Mouse (Mus musculus) kidney, adult 2 months (tissue): ENCODE measurements at regions not wholly inside any gene's neighbourhood (a gene's known extent, or its start where the extent isn't known, plus 50 kb on each side); places are given as distances from the start of the nearest gene placed in this dataset.

Source experiments
- DNase-seq: peaks from one replicate; pipeline ENCODE4 v3.0.0; 2021
- H3K27ac ChIP-seq: fragments of 200-500 bp; 2 replicates; pipeline ENCODE4 v1.5.1; 2012; ENCODE audit warnings: low read depth, low read length, control low read depth, inconsistent platforms; ENCODE audit not compliant: insufficient read depth
- H3K27me3 ChIP-seq: fragments of 200-500 bp; replicated peaks from 2 replicates; pipeline ENCODE4 v1.6.1; 2012; ENCODE audit warnings: mild to moderate bottlenecking, moderate library complexity, low read length, inconsistent platforms; ENCODE audit not compliant: control insufficient read depth, insufficient read depth
- H3K36me3 ChIP-seq: fragments of 200-500 bp; 2 replicates; pipeline ENCODE4 v1.6.1; 2012; ENCODE audit warnings: mild to moderate bottlenecking, moderate library complexity, low read length, inconsistent platforms; ENCODE audit not compliant: control insufficient read depth, insufficient read depth
- H3K4me1 ChIP-seq: fragments of 200-500 bp; 2 replicates; pipeline ENCODE4 v1.6.1; 2011; ENCODE audit warnings: low read length; ENCODE audit not compliant: control insufficient read depth, insufficient read depth
- H3K4me3 ChIP-seq: fragments of 200-500 bp; 2 replicates; pipeline ENCODE4 v1.5.1; 2011; ENCODE audit warnings: mild to moderate bottlenecking, low read depth, low read length, control low read depth; ENCODE audit not compliant: insufficient read depth
- CTCF ChIP-seq: fragments of 200-500 bp; conservative IDR thresholded peaks from 2 replicates; pipeline ENCODE4 v1.5.1; 2011; ENCODE audit warnings: low read depth, mild to moderate bottlenecking, control low read depth, low read length, moderate library complexity, mixed read lengths; ENCODE audit not compliant: insufficient read depth, insufficient read length
- POLR2A ChIP-seq: fragments of 200-500 bp; IDR thresholded peaks from one replicate; pipeline ENCODE4 v1.6.1; 2011; ENCODE audit warnings: low read depth, low read length, control low read depth
- whole genome bisulfite sequencing: fragments of 180-500 bp; shearing (Covaris S2); methylation state at CpG from one replicate; pipeline ENCODE4 v1.1.7; 2018; 5-methylcytosine and 5-hydroxymethylcytosine counted together

- H3K27me3 ChIP-seq, result no peaks in the 10 kb centered on the region
- no peak overlapping the region for H3K4me3 ChIP-seq
- H3K36me3 ChIP-seq, result no peaks in the 10 kb centered on the region
- DNase-seq, result peak; percentile 67
- TF ChIP-seq POLR2A (no peak), CTCF (no peak)
- H3K4me1 ChIP-seq, result no peaks in the 10 kb centered on the region
- no peak overlapping the region for H3K27ac ChIP-seq
- WGBS, result 10% methylated on average over 1 of the region's 1 CpGs
Observed at GRCm38 (mm10) chr17:92829241-92829640, 369.6 kb upstream of the Adcyap1 start.
